Mouse (Mus musculus) cerebellum, adult 2 months (tissue): ENCODE measurements at regions not wholly inside any gene's neighbourhood (a gene's known extent, or its start where the extent isn't known, plus 50 kb on each side); places are given as distances from the start of the nearest gene placed in this dataset.
"Not testable (repeated sequence)": the region's sequence is repeated elsewhere in the genome, so short reads cannot be mapped to it uniquely, and the experiment has no call there.

Source experiments
- DNase-seq, 2 experiments: peaks; one replicate each; pipeline ENCODE4 v3.0.0; 2021
- H3K27ac ChIP-seq: fragments of 200-500 bp; 2 replicates; pipeline ENCODE4 v1.5.1; 2012; ENCODE audit warnings: low read length, control low read depth, inconsistent platforms; ENCODE audit not compliant: insufficient read depth
- H3K27me3 ChIP-seq: fragments of 200-500 bp; 2 replicates; pipeline ENCODE4 v1.6.1; 2012; ENCODE audit warnings: inconsistent platforms, mild to moderate bottlenecking, low read length, moderate library complexity; ENCODE audit not compliant: control insufficient read depth, insufficient read depth
- H3K4me1 ChIP-seq: fragments of 200-500 bp; 2 replicates; pipeline ENCODE4 v1.6.1; 2011; ENCODE audit warnings: low read length; ENCODE audit not compliant: control insufficient read depth, insufficient read depth
- H3K4me3 ChIP-seq: fragments of 200-500 bp; replicated peaks from 2 replicates; pipeline ENCODE3; 2011; ENCODE audit warnings: mild to moderate bottlenecking, low read depth, low read length, control low read depth; ENCODE audit not compliant: insufficient read depth
- CTCF ChIP-seq: fragments of 200-500 bp; IDR thresholded peaks from 2 replicates; pipeline ENCODE4 v1.5.1; 2011; ENCODE audit warnings: low read depth, mild to moderate bottlenecking, control low read depth, low read length, moderate library complexity, borderline replicate concordance; ENCODE audit not compliant: insufficient read depth
- POLR2A ChIP-seq: fragments of 200-500 bp; IDR thresholded peaks from 2 replicates; pipeline ENCODE4 v1.6.1; 2011; ENCODE audit warnings: low read length, control low read depth, borderline replicate concordance; ENCODE audit not compliant: insufficient read depth
- WGBS: fragments of 180-500 bp; shearing (Covaris S2); methylation state at CpG from one replicate; pipeline ENCODE4 v1.1.7; 2018; 5-methylcytosine and 5-hydroxymethylcytosine counted together

GRCm38 (mm10) chr4:55253769-55254168 is 96.1 kb upstream of the Rad23b start:
- H3K27me3 ChIP-seq, result no peaks in the 10 kb centered on the region
- no peak overlapping the region for H3K4me3 ChIP-seq
- no peaks in the 10 kb centered on the region for H3K4me1 ChIP-seq
- WGBS, result 79% methylated on average over 8 of the region's 8 CpGs
- H3K27ac ChIP-seq, result no peak overlapping the region
- TF ChIP-seq POLR2A, result no peak
- no peak for TF ChIP-seq CTCF
- DNase-seq, result no peak

GRCm38 (mm10) chr4:55271965-55272630 is 77.7 kb upstream of the Rad23b start:
- no peak for TF ChIP-seq CTCF
- no peak for DNase-seq
- 88% methylated on average over 8 of the region's 8 CpGs for WGBS
- no peaks in the 10 kb centered on the region for H3K4me1 ChIP-seq
- H3K27ac ChIP-seq, result no peak overlapping the region
- H3K27me3 ChIP-seq, result no peaks in the 10 kb centered on the region
- no peak overlapping the region for H3K4me3 ChIP-seq

GRCm38 (mm10) chr4:55276300-55276952 is 73.4 kb upstream of the Rad23b start:
- no peak for DNase-seq
- no peak overlapping the region for H3K27ac ChIP-seq
- H3K4me3 ChIP-seq, result no peak overlapping the region
- H3K27me3 ChIP-seq, result no peaks in the 10 kb centered on the region
- no peak for TF ChIP-seq CTCF
- TF ChIP-seq POLR2A, result no peak
- H3K4me1 ChIP-seq, result no peaks in the 10 kb centered on the region
- WGBS, result 32% methylated on average over 5 of the region's 5 CpGs

GRCm38 (mm10) chr4:55279351-55279750 is 70.5 kb upstream of the Rad23b start:
- H3K4me3 ChIP-seq, H3K27ac ChIP-seq, H3K4me1 ChIP-seq, H3K27me3 ChIP-seq, DNase-seq: not testable (repeated sequence)
- WGBS, result 93% methylated on average over 8 of the region's 8 CpGs

- no peaks in the 10 kb centered on the region; the same call in 1 of the 2 replicates for H3K4me1 ChIP-seq
- H3K27ac ChIP-seq, result no peak overlapping the region
- no peak overlapping the region for H3K4me3 ChIP-seq
- DNase-seq, result no peak
- H3K27me3 ChIP-seq, result no peaks in the 10 kb centered on the region
- TF ChIP-seq CTCF, result no peak
- no peak for TF ChIP-seq POLR2A
- 91% methylated on average over 3 of the region's 3 CpGs for WGBS
These were observed 69.1 kb upstream of the Rad23b start for GRCm38 (mm10) chr4:55280706-55281105.

- no peaks in the 10 kb centered on the region; the same call in 1 of the 2 replicates for H3K4me1 ChIP-seq
- no peak overlapping the region for H3K27ac ChIP-seq
- 58% methylated on average over 14 of the region's 14 CpGs for WGBS
- H3K4me3 ChIP-seq, result no peak overlapping the region
- DNase-seq, result no peak
- no peaks in the 10 kb centered on the region for H3K27me3 ChIP-seq
- TF ChIP-seq CTCF, result no peak
- TF ChIP-seq POLR2A, result no peak
These were observed 68.3 kb upstream of the Rad23b start for GRCm38 (mm10) chr4:55281486-55282096.

- no peak for TF ChIP-seq CTCF
- TF ChIP-seq POLR2A, result no peak
- Histone ChIP-seq H3K27ac (no peak overlapping the region), H3K4me1 (no peaks in the 10 kb centered on the region; the same call in 1 of the 2 replicates), H3K4me3 (no peak overlapping the region), H3K27me3 (no peaks in the 10 kb centered on the region)
- 93% methylated on average over 4 of the region's 4 CpGs for WGBS
- DNase-seq, result no peak
These were observed 67.4 kb upstream of the Rad23b start for GRCm38 (mm10) chr4:55282474-55282873.

- no peak for TF ChIP-seq CTCF
- no peak for TF ChIP-seq POLR2A
- no peak for DNase-seq
- no peaks in the 10 kb centered on the region for H3K27me3 ChIP-seq
- H3K4me1 ChIP-seq, result no peaks in the 10 kb centered on the region; the same call in 1 of the 2 replicates
- no peak overlapping the region for H3K27ac ChIP-seq
- WGBS, result 75% methylated on average over 3 of the region's 3 CpGs
- no peak overlapping the region for H3K4me3 ChIP-seq
These were observed 65.1 kb upstream of the Rad23b start for GRCm38 (mm10) chr4:55284722-55285225.
